Mouse (Mus musculus): ENCODE measurements around the gene Plppr3. TPM values are rescaled to one million over a fixed set of nuclear protein-coding genes. Genes with fewer than 3 reads are reported as not detected.

The Plppr3 gene
- total and polyA plus RNA-seq, 2 experiments from 2014 or later, result 283 to 541 TPM

- Histone ChIP-seq H3K9ac (replicated peaks; ENCODE audit: low read length) (peak overlapping the region; percentile 65), H3K27me3 (ENCODE audit: insufficient read depth, low read length) (no peaks in the 10 kb centered on the region), H3K4me3 (ENCODE audit: low read length) (no peak overlapping the region), H3K4me2 (ENCODE audit: low read depth, low read length) (peak overlapping the region; percentile 71; the same call in 1 of the 2 replicates), H3K9me3 (ENCODE audit: low read length) (no peaks in the 10 kb centered on the region), H3K36me3 (ENCODE audit: insufficient read depth, low read length) (no peaks in the 10 kb centered on the region), H3K4me1 (ENCODE audit: insufficient read depth, low read length) (peaks cover 37% of the 10 kb centered on the region), H3K27ac (peak overlapping the region; percentile 100)
- ATAC-seq (no peak), DNase-seq (ENCODE audit: low spot score) (no peak)
- no peak for TF ChIP-seq CTCF (IDR thresholded peaks at IDR 0.05; ENCODE audit: low read depth)
- 53% methylated on average over 9 of the region's 9 CpGs for WGBS
Measured at GRCm38 (mm10) chr10:79852107-79852789, 22.2 kb downstream of the Plppr3 start.

GRCm38 (mm10) chr10:79851653-79852052 lies 22.8 kb downstream of the Plppr3 start:
- Histone ChIP-seq H3K27me3 (ENCODE audit: insufficient read depth, low read length) (no peaks in the 10 kb centered on the region), H3K9ac (replicated peaks; ENCODE audit: low read length) (0 out of 2 replicates have a peak overlapping the region, but pooled peaks have one; percentile 17), H3K36me3 (ENCODE audit: insufficient read depth, low read length) (no peaks in the 10 kb centered on the region), H3K4me1 (ENCODE audit: insufficient read depth, low read length) (peaks cover 31% of the 10 kb centered on the region), H3K9me3 (ENCODE audit: low read length) (no peaks in the 10 kb centered on the region), H3K27ac (peak overlapping the region; percentile 100), H3K4me2 (ENCODE audit: low read depth, low read length) (0 out of 2 replicates have a peak overlapping the region, but pooled peaks have one; percentile 71), H3K4me3 (ENCODE audit: low read length) (no peak overlapping the region)
- no peak for TF ChIP-seq CTCF (IDR thresholded peaks at IDR 0.05; ENCODE audit: low read depth)
- WGBS, result 73% methylated on average over 3 of the region's 3 CpGs
- DNase-seq (ENCODE audit: low spot score) (no peak), ATAC-seq (no peak)

- no peak for DNase-seq (ENCODE audit: low spot score)
- 70% methylated on average over 8 of the region's 8 CpGs for WGBS
- H3K27ac ChIP-seq, result no peak overlapping the region
Measured at GRCm38 (mm10) chr10:79849941-79850628, 24.3 kb downstream of the Plppr3 start.

GRCm38 (mm10) chr10:79846553-79846952 lies 27.9 kb downstream of the Plppr3 start:
- Histone ChIP-seq H3K4me3 (ENCODE audit: low read length) (no peak overlapping the region), H3K4me2 (ENCODE audit: low read depth, low read length) (no peak overlapping the region), H3K27me3 (ENCODE audit: insufficient read depth, low read length) (no peaks in the 10 kb centered on the region), H3K27ac (no peak overlapping the region), H3K9me3 (ENCODE audit: low read length) (no peaks in the 10 kb centered on the region), H3K4me1 (ENCODE audit: insufficient read depth, low read length) (peaks cover 7% of the 10 kb centered on the region), H3K9ac (replicated peaks; ENCODE audit: low read length) (no peak overlapping the region), H3K36me3 (ENCODE audit: insufficient read depth, low read length) (no peaks in the 10 kb centered on the region)
- no peak for TF ChIP-seq CTCF (IDR thresholded peaks at IDR 0.05; ENCODE audit: low read depth)
- DNase-seq (ENCODE audit: low spot score), result no peak
- ATAC-seq, result no peak
- 68% methylated on average over 5 of the region's 5 CpGs for WGBS

More at GRCm38 (mm10) chr10:79849941-79850628, 24.3 kb downstream of the Plppr3 start:
- H3K4me2 ChIP-seq (ENCODE audit: low read depth, low read length), result no peak overlapping the region
- no peak for TF ChIP-seq CTCF (IDR thresholded peaks at IDR 0.05; ENCODE audit: low read depth)
- no peaks in the 10 kb centered on the region for H3K36me3 ChIP-seq (ENCODE audit: insufficient read depth, low read length)
- H3K9ac ChIP-seq (replicated peaks; ENCODE audit: low read length), result no peak overlapping the region
- H3K4me3 ChIP-seq (ENCODE audit: low read length), result no peak overlapping the region
- no peaks in the 10 kb centered on the region for H3K9me3 ChIP-seq (ENCODE audit: low read length)
- no peaks in the 10 kb centered on the region for H3K27me3 ChIP-seq (ENCODE audit: insufficient read depth, low read length)
- ATAC-seq, result no peak
- H3K4me1 ChIP-seq (ENCODE audit: insufficient read depth, low read length), result peaks cover 19% of the 10 kb centered on the region

- Histone ChIP-seq H3K27me3 (ENCODE audit: insufficient read depth, low read length) (no peaks in the 10 kb centered on the region), H3K4me2 (ENCODE audit: low read depth, low read length) (no peak overlapping the region), H3K27ac (no peak overlapping the region), H3K4me3 (ENCODE audit: low read length) (no peak overlapping the region), H3K9me3 (ENCODE audit: low read length) (no peaks in the 10 kb centered on the region), H3K36me3 (ENCODE audit: insufficient read depth, low read length) (no peaks in the 10 kb centered on the region), H3K4me1 (ENCODE audit: insufficient read depth, low read length) (peaks cover 6% of the 10 kb centered on the region; the same call in 1 of the 2 replicates), H3K9ac (replicated peaks; ENCODE audit: low read length) (no peak overlapping the region)
- no peak for TF ChIP-seq CTCF (IDR thresholded peaks at IDR 0.05; ENCODE audit: low read depth)
- ATAC-seq (no peak), DNase-seq (ENCODE audit: low spot score) (peak; percentile 56)
- 36% methylated on average over 6 of the region's 6 CpGs for WGBS
Measured at GRCm38 (mm10) chr10:79843476-79843875, 31.0 kb downstream of the Plppr3 start.

- Histone ChIP-seq H3K4me2 (ENCODE audit: low read depth, low read length) (no peak overlapping the region), H3K4me3 (ENCODE audit: low read length) (no peak overlapping the region), H3K9me3 (ENCODE audit: low read length) (no peaks in the 10 kb centered on the region), H3K27me3 (ENCODE audit: insufficient read depth, low read length) (no peaks in the 10 kb centered on the region), H3K9ac (replicated peaks; ENCODE audit: low read length) (no peak overlapping the region), H3K36me3 (ENCODE audit: insufficient read depth, low read length) (no peaks in the 10 kb centered on the region), H3K4me1 (ENCODE audit: insufficient read depth, low read length) (peaks cover 6% of the 10 kb centered on the region; the same call in 1 of the 2 replicates), H3K27ac (no peak overlapping the region)
- DNase-seq (ENCODE audit: low spot score), result no peak
- no peak for TF ChIP-seq CTCF (IDR thresholded peaks at IDR 0.05; ENCODE audit: low read depth)
- ATAC-seq, result no peak
- WGBS, result 67% methylated on average over 3 of the region's 3 CpGs
Measured at GRCm38 (mm10) chr10:79842322-79842721, 32.1 kb downstream of the Plppr3 start.

Data from hindbrain, postnatal 0 days (tissue).